Mouse (Mus musculus): ENCODE measurements around the gene Tmem150a.

The Tmem150a gene

DNA sequence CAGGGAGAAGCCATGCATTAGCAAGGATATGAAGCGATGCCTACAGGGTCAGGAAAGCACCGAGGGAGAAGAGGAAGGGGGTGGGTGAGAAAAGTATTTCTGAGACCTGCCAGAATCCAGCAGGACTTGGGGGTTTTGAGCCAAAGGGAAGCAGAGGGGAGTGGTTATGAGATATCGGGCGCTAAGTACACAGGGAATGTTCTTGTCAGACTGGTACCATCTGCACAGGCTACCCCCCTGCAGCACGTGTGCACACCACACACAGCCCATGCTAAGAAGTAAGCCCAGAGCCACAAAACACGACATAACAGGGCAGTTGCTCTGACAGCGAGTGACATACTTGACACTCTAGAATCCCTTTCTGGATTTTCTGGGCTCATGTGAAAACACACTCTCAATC, 19.0 kb downstream of the Tmem150a start:
- DNase-seq (ENCODE audit: low spot score), result no peak

DNA sequence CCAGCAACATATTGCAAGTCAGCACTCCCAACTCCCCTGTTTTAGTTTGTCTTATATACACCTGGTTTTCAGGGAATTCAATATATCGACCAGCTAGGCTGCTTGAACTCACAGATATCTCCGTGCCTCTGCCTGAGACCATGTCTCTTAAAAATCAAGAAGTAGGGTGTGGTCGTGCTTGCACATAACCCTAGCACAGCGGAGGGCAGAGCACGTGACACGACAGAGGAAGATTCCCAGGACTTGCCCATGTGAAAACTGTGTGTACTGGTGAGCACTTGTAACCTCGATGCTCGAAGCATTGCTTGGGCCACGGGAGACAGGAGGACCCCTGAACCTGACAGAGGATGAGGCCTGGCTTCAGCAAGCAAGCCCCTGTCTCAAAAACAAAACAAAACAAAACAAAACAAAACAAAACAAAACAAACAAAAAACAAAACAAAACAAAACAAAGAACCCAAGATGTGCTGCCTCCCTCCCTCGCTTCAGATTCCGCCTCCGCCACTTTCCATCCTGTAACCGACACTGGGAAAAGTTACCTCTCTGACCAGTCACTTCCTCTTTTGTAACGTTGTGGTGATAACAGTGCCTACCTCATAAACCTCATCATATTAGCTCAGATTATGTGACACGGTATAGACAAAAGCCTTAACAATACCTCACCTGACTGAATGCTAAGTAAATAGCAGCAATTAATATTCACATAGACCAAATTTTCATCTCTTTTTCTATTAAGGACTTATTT, 19.7 kb downstream of the Tmem150a start:
- no peak for DNase-seq (ENCODE audit: low spot score)

DNA sequence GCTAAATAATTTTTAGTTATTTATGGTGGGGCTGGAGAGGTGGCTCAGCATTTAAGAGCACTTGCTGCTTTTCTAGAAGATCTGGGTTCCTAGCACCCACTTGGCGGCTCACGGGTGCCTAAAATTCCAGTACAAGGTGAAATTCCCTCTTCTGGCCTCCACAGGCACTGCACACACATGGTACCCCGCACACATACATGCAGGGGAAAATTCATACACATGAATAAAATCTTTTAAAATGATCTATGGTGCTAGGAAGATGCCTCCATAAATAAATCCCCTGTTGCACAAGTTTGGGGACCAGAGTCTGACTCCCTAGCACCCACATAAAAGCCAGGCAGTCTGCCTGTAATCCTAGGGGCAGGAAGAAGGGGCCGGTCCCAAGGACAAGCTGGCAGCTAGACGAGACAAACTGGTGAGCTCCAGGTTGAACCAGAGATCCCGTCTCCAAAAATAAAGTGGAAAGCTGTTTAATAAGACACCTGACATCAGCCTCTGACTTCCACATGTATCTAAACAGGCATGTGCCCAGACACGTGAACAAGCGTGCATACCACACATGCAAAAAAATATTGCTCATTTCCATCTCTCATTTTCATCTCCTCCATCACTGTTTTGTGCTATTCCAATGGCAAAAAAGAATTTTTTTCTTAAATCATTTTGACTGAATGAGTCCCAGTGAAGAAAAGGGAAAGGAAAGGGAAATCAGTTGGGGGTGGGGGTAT, 23.4 kb downstream of the Tmem150a start:
- no peak for DNase-seq (ENCODE audit: low spot score)

DNA sequence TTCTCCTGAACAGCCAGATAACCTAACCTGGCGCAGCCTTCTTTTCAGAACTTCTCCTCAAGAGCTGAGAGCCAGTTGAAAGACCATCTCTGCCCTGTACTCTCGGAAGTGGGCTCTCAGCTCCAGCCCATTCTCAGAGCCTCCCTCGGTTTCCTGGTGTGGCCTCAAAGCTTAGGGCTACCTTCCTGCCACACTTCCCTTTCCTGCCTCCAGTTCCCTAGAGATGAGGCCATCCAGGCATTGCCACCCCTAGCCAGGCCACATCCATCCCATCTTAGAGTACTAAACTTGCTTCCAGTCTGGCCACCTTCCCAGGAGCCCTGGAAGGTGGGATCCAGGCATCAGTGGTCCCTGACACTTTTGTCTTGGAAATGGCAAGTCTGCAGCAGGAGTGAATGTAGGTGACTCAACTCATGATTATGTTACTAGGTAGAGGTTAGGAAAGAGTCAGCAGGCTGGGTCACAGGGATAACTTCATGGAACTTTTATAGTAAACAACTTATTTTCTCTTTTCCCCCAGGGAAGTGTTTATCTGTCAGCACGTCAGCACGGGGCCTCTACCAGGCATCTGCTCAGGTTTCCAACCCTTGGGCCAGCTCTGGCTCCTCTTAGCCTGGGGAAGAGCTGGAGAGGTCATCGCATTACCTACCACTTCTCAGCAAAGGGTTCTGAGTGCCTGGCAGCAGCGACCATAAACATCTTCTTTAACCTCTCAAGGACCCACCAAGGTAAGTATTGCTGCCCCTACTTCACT, 24.3 kb downstream of the Tmem150a start:
- no peak for DNase-seq (ENCODE audit: low spot score)

DNA sequence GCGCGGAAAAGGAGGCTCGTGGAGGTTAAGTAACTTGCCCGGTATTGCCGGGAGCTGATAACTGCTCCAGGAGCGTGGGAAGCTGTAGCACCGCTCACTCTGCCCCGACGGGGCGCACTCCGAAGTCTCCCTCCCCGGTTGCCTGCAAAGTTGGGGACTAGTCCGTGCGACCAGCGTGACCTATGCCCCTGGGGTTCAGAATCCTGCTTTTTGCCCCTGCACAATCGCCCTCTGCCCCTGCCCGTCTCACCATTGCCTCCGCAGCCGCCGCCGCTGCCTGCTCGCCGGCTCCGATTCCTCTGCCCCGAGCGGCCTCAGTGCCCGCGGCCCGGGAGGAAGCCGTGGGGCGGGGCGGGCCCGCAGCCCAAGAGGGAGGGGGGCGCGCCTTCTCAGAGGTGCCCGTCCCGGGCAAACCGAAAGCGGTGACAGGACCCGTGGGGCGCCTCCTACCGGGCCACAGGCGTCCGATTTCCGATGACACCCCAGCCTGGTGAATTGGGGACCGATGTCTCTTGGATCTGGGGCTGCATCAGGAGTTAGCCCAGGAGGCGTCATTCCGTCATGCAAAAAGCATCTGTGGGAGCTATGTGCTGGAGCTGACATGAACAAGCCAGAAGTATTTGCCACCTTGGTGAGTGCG, 25.0 kb downstream of the Tmem150a start, which contains the start of gene Vamp5:
TSS of gene Vamp5 (minus strand) at position 338 of the 640 bp plus-strand sequence.
- DNase-seq (ENCODE audit: low spot score), result peak; percentile 64

DNA sequence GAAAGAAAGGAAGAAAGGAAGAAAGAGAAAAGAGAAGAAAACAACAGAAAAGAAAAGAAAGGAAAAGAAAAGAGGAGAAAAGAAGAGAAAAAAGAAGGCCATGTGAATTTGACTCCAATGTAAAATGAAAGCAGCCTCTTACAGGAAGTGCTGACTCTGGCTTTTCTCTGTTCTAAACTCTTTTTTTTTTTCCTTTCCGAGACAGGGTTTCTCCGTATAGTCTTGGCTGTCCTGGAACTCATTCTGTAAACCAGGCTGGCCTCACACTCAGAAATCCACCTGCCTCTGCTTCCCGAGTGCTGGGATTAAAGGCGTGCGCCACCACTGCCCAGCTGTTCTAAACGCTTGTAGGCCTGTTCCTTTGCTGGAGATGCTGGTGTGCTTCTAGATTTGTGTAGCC, 27.2 kb downstream of the Tmem150a start:
- no peak for DNase-seq (ENCODE audit: low spot score)

DNA sequence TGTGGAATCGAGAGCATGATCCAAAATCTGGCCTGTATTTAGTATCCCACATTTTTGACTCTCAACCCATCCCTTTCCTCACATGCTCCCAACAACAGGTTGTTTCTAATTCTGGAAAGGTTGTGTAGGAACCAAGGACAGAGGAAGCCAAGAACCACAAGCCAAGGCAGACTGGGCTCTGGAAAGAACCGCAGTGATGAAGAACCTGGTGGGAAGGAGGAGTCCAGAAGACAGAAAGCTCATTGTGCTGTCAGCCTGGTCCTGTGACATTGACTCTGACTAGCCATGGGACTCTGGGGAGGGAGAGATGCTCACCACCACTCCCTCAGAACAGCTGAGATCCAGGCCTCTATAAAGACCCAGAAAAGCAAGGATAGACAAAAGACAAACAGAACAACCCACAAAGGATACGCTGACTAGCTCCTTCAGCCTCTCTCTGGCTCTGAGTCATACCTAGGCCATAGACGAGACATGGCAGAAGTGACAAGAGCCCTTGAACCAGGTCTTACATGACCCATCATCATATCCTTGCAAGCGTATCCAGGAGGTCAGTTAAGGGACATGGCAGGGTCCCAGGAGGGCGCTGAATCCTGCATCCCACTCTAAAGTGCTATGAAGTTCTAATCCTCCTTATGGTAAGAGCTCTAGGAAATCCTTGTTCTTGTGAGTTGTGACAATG, 28.0 kb downstream of the Tmem150a start:
- DNase-seq (ENCODE audit: low spot score), result no peak

DNA sequence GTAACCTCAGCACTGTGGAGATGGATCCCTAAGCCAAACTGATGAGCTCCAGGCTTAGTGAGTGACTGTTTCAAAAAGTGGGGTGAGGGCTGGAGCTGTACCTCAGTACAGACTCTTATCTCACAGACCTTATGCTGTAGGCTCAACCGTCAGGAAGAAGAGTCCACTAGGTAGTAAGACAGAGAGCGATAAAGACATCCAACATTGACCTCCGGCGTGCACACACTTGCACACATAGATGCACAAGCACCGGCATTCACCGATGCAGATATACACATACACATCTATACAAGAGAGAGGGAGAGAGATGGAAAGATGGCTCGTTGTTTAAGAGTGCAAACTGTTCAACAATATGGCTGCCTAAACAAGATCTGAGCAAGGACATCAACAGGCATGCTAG, 28.7 kb downstream of the Tmem150a start:
- DNase-seq (ENCODE audit: low spot score), result no peak

DNA sequence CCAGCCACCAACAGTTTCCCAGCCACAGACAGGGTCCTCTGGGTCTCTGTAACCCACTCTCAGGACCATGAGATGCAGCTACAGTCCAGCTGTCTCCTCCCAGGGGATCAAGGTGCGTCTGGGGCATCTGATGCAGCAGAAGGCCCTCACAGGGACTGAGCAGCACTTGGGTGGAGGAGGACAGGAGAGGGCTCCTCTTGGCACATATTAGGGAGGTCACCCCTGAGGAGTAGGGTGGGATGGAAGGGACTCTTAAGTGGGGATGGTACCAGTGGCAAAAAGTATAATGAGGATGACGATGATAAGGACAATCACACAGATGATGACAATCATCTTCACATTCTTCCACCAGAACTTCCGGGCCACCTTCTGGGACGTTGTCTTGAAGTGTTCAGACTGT, 30.0 kb downstream of the Tmem150a start:
- DNase-seq (ENCODE audit: low spot score), result no peak

DNA sequence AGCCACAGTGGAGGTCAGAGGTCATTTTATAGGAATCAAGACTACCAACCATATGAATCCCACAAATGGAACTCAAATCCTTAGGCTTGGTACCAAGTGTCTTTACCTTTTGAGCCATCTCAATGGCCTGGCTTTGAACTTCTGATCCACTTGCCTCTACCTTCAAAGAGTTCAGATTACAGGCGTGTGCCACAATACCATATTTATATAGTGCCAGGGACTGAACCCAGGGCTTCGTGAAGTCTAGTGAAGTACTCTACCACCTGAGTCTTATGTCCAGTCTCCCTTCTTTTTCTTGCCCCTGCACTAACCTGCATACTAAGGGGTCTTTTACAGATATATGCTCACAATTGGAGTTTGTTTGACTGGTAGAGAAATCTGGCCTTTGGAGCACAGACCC, 31.3 kb downstream of the Tmem150a start:
- DNase-seq (ENCODE audit: low spot score), result no peak

DNA sequence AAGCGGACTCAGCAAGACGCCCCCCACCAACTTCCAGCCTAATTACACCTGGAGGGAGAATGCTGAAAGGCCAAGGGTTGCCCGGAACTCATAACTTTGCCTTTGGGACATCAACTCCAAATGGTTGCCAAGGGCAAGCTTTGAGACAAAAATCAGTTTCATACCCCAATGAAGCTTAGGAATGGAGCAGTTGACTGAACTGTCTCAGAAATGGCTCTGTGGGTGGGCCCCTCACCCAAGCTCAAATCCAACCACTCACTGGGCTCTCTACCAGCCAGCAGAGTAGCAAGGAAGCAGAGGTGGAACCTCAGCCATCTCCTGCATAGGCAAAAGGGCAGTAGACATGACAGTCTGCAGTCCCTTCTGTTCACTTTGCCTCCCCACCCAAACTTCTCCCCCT, 32.6 kb downstream of the Tmem150a start:
- DNase-seq (ENCODE audit: low spot score), result no peak

DNA sequence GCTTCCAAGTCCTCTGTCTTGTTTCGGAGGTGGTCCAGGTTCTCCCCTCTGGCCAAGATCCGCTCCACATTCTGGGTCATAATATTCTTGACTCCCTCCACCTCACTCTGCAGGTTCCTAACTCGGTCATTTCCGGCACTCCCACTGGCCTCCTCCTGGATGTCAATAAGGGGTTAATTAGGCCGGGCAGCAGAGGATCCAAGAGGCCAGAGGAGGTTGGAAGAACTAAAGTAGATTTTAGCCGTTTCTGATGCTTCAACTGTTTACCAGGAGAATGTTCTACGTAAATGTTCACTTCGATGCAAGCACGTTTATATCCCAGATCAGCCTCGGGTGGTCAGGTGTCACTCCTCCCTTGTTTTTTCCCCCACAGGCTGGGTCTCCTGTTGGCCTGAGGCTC, 33.0 kb downstream of the Tmem150a start:
- no peak for DNase-seq (ENCODE audit: low spot score)

DNA sequence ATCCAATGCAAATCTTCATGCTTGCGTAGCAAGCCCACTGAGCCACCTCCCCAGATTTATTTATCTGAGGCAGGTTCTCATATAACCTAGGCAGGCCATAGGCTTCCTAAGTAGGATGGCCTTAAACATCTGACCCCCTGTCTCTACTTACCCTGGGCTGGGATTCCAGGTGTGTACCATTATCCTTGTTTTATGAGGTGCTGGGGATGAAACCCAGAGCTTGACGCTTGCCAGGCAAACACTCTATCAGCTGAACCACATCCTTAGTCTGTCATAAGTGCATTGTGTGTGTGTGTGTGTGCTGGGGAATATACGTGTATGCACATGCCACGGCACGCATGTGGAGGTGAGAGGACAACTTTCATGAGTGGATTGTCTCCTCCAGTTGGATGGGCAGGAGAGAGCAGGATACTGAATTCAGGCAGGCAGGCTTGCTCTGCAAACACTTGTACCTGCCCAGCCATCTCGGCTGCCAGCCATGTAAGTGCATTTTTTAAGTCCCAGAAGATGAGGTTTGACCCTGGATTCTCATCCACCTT, 33.6 kb downstream of the Tmem150a start:
- DNase-seq (ENCODE audit: low spot score), result no peak

DNA sequence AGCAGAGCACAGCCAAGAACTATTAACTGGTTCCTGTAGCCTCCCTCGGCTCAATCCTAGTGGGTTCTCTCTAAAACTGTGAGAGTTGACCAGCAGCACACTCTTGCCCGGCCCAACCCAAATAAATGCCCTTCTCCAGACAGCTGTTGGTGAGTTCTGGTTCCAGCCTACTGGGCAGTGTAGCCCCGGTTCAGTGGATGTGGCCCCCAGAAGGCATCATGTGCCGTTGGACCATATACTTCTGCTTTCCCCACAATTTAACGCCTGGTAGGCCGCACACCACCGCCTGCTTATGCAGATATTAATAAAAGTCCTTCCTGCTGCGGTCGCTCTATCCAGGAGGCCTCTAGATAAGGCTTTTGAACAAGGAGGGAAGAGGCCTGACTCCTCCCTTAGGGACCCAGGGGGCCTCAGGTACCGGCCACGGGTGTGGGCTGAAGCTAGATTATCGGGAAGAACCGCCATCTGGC, 34.3 kb downstream of the Tmem150a start:
- DNase-seq (ENCODE audit: low spot score), result peak; percentile 42

DNA sequence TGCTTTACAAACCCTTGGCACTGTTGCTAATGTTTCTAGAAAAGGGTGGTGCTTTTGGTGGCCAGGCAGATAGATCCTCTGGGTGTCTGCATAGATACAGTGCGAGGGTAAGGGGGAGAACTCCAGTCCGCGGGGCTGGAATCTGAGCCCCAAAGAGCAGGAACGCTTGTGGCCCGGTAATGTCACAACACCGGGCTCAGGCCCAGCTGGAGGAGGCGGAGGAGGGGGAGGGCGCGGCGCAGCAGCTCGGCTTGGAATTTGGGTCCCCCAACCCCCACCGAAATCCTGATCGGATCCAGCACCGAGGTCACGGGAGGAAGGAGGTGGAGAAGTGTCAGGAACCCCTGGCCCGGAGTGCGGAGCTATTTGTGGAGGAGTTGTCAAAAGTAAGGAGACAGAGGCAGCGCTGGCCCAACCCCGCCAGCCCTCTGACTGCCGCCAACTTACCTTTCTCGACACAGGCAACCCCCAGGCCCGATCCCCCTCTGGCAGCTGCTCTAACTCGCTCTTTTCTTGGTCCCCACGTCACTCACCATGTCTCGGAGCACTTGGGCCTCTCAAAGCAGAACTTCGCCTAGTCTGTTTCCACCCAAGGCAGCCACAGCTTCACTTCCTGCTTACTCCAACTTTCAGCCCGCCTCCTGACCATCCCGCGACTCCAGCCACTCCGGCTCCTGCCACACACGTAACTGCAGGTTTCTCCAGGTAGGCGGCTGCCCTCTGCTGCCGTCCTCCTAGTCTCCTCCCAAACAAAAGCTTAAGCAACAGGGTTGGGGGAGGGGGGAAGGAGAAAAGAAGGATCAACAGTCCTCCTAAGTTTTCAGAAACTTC, 34.9 kb downstream of the Tmem150a start, which contains the start of gene Vamp8:
TSS of gene Vamp8 (minus strand) at position 763 of the 831 bp plus-strand sequence.
- DNase-seq (ENCODE audit: low spot score), result peak; percentile 81

DNA sequence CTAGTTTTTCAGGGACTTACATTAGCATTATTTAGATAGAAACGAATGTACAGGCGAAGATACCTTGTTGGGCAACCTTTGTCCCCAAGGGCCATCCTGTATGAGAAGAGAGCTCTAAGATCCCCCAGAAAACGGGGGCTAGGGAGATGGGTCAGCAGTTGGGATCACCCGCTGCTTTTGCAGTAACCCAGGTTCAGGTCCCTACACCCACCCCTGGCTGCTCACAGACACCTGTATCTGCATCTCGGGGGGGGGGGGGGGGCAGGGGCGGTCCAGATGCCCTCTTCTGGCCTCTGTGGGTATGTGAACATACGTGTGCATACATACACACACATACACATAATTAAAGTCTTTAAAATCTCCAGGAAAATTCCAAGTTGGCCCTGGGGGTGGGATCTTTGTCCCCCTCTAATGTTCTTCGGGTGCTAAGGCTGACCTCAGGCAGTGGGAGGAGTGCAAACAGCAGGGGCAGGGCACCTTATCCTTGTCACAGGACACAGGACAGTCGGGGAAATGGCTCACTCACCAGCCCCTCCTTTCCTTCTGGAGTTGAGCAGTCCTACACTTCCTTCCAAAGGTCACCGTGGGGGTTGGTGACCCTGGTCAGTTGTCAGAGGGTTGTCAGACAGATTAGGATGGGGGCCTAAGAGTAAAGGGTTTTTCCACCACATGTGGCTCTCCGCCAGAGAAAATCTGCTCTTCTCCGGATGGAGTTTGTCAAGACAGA, 35.7 kb downstream of the Tmem150a start:
- peak; percentile 52 for DNase-seq (ENCODE audit: low spot score)

DNA sequence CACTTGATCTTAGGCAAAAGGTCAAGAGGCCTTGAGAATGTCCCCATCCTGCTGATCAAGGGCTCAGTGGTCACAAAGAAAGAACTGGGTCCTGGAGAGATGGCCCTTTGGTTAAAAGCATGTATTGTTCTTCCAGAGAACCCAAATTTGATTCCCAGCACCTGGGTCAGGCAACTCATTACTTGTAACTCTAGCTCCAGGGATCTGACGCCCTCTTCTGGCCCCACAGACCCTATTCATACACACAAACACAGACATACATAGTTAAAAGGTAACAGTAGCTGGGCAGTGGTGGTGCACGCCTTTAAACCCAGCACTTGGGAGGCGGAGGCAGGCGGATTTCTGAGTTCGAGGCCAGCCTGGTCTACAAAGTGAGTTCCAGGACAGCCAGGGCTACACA, 37.1 kb downstream of the Tmem150a start:
- DNase-seq (ENCODE audit: low spot score), result no peak

DNA sequence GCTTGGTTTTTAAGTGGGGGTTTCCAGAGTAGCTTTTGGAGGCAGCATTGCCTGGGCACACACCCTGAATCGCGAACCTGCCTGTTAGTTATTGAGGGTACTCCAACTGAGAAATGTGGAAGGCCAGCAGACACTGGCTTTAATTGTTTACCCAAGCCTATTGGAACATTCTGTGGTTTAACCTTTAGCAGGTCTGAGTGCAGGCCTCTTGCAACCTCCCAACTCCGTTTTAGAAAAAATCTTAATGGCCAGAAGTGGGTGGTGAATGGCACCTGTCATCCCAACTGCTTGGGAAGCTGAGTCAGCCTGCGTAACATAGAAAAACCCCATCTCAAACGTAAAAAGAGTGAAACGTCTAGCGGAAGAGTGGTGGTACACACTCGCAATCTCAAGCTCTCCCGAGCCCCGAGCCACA, 41.6 kb downstream of the Tmem150a start:
- no peak for DNase-seq (ENCODE audit: low spot score)

DNA sequence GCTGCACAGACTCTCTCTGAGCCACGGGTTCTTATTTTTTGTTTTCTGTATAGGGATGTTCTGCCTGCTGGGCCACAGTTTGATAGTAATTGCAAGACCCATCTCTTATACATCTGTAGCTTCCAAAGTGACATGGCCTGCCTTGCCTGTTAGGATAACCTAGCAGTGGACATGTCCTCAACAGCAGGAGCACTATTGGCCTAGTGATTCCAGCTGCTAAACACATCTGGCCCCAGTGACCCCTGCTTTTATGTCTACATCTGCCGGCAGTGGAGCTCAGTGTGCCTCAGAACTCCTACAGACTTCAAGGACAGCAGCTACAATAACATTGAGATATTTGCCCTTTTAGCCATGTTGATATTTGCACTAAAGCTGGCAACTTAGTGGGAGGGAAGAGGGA, 44.7 kb downstream of the Tmem150a start:
- no peak for DNase-seq (ENCODE audit: low spot score)

DNA sequence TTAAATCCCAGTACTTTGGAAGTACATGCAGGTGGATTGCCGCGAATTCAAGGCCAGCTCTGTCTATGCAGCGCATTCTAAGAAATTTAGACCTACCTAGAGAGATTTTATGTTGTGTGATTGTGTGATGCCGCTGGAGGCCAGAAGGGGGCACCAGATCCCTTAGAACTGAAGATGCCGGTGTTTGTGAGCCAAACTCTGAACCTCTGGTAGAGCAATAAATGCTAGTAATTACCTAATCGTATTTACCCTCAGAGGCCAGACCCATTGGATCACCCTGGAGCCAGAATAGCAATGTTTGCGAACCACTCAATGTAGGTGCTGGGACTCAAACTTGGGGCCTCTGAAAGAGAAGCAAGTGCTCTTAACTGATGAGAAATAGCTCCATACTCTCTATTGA, 46.6 kb downstream of the Tmem150a start:
- DNase-seq (ENCODE audit: low spot score), result peak; percentile 63
